Mouse (Mus musculus) CH12.LX (cell line): Measurements from ENCODE around the gene Dpp4. TPM values are rescaled to one million over a fixed set of nuclear protein-coding genes. Genes with fewer than 3 reads are reported as not detected.

ENCODE experiments used
- DNase-seq: peaks from one replicate; pipeline ENCODE4 v3.0.0-alpha.2; 2013; ENCODE audit errors: extremely low read depth
- H3K27ac ChIP-seq: 2 replicates; pipeline ENCODE4 v1.5.1; 2012; ENCODE audit warnings: low read depth, mild to moderate bottlenecking, control low read depth, moderate library complexity; ENCODE audit not compliant: insufficient read depth
- H3K27me3 ChIP-seq: replicated peaks from 2 replicates; pipeline ENCODE3; 2012; ENCODE audit warnings: inconsistent platforms
- H3K36me3 ChIP-seq, 2 experiments: replicated peaks in 1 of 2; 2 replicates each; pipeline versions ENCODE3 to v1.6.1; 2012; ENCODE audit warnings: inconsistent platforms in 1 of 2, low read length in 1 of 2, mild to moderate bottlenecking in 1 of 2, mixed read lengths in 1 of 2, moderate library complexity in 1 of 2; ENCODE audit not compliant: control insufficient read depth in 1 of 2, insufficient read depth in 1 of 2
- H3K4me1 ChIP-seq, 2 experiments: 2 replicates each; pipeline ENCODE4 v1.6.1; 2012; ENCODE audit warnings: inconsistent platforms in 1 of 2, moderate library complexity in 1 of 2; ENCODE audit not compliant: insufficient read depth in 2 of 2, control insufficient read depth in 1 of 2
- H3K4me2 ChIP-seq: 2 replicates; pipeline ENCODE4 v1.6.1; 2012; ENCODE audit warnings: low read depth, mild to moderate bottlenecking, control low read depth; ENCODE audit not compliant: poor library complexity, insufficient read depth, severe bottlenecking
- H3K4me3 ChIP-seq, 3 experiments: fragments of 150-350 bp in 1 of 3; sonication (generic) in 1 of 3; replicated peaks in 1 of 3; 2 replicates each; pipeline versions ENCODE3 to v1.5.1; 2011 to 2012; ENCODE audit warnings: low read depth in 2 of 3, low read length in 2 of 3, mild to moderate bottlenecking in 2 of 3, moderate library complexity in 2 of 3, control low read depth in 1 of 3, improper control_type of control experiment in 1 of 3, inconsistent platforms in 1 of 3, mixed read lengths in 1 of 3; ENCODE audit not compliant: poor library complexity in 1 of 3
- H3K79me2 ChIP-seq: replicated peaks from 2 replicates; pipeline ENCODE4 v1.6.1; 2012; ENCODE audit warnings: mild to moderate bottlenecking, moderate library complexity; ENCODE audit not compliant: control insufficient read depth, poor library complexity, insufficient read depth, severe bottlenecking; ENCODE audit errors: extremely low read depth
- H3K9ac ChIP-seq: 2 replicates; pipeline ENCODE4 v1.6.1; 2012; ENCODE audit warnings: low read depth, mild to moderate bottlenecking, control low read depth, moderate library complexity; ENCODE audit not compliant: insufficient read depth
- H3K9me3 ChIP-seq: replicated peaks from 2 replicates; pipeline ENCODE3; 2012; ENCODE audit warnings: low read length, inconsistent platforms, mixed read lengths
- CHD1 ChIP-seq: IDR thresholded peaks from 2 replicates; pipeline ENCODE4 v1.6.1; 2012; ENCODE audit warnings: low read depth, low read length, improper control_type of control experiment, inconsistent platforms
- CHD2 ChIP-seq: IDR thresholded peaks from 2 replicates; pipeline ENCODE4 v1.6.1; 2011; ENCODE audit warnings: low read length, improper control_type of control experiment
- CTCF ChIP-seq, 2 experiments: IDR thresholded peaks in 1 of 2; conservative IDR thresholded peaks in 1 of 2; 2 replicates each; pipeline ENCODE4 v1.5.1; 2011 to 2012; ENCODE audit warnings: low read depth in 2 of 2, low read length in 2 of 2, improper control_type of control experiment in 1 of 2, inconsistent platforms in 1 of 2, mild to moderate bottlenecking in 1 of 2, moderate library complexity in 1 of 2
- E2F4 ChIP-seq: IDR thresholded peaks from 2 replicates; pipeline ENCODE4 v1.6.1; 2011; ENCODE audit warnings: low read depth, low read length, improper control_type of control experiment; ENCODE audit not compliant: insufficient replicate concordance
- EP300 ChIP-seq: IDR thresholded peaks from 2 replicates; pipeline ENCODE4 v1.6.1; 2011; ENCODE audit warnings: low read length, improper control_type of control experiment
- ETS1 ChIP-seq: conservative IDR thresholded peaks from 2 replicates; pipeline ENCODE4 v1.6.1; 2012; ENCODE audit warnings: low read depth, mild to moderate bottlenecking, inconsistent platforms, low read length, improper control_type of control experiment, moderate library complexity
- GABPA ChIP-seq: IDR thresholded peaks from 2 replicates; pipeline ENCODE4 v1.6.1; 2012; ENCODE audit warnings: low read depth, low read length, improper control_type of control experiment, inconsistent platforms; ENCODE audit not compliant: insufficient replicate concordance
- HCFC1 ChIP-seq: IDR thresholded peaks from 2 replicates; pipeline ENCODE4 v1.6.1; 2012; ENCODE audit warnings: low read depth, mild to moderate bottlenecking, inconsistent platforms, low read length, improper control_type of control experiment
- IRF4 ChIP-seq: IDR thresholded peaks from 2 replicates; pipeline ENCODE4 v1.6.1; 2014; ENCODE audit warnings: low read depth, mild to moderate bottlenecking, inconsistent platforms, low read length, improper control_type of control experiment
- KAT2A ChIP-seq: IDR thresholded peaks from 2 replicates; pipeline ENCODE4 v1.6.1; 2012; ENCODE audit warnings: low read length, improper control_type of control experiment, inconsistent platforms; ENCODE audit not compliant: insufficient replicate concordance
- MAX ChIP-seq: IDR thresholded peaks from 2 replicates; pipeline ENCODE4 v1.6.1; 2011; ENCODE audit warnings: low read length, improper control_type of control experiment
- MEF2A ChIP-seq: IDR thresholded peaks from 2 replicates; pipeline ENCODE4 v1.6.1; 2014; ENCODE audit warnings: low read depth, mild to moderate bottlenecking, inconsistent platforms, low read length, improper control_type of control experiment, borderline replicate concordance
- MXI1 ChIP-seq: IDR thresholded peaks from 2 replicates; pipeline ENCODE4 v1.6.1; 2011; ENCODE audit warnings: mild to moderate bottlenecking, low read depth, low read length, improper control_type of control experiment
- NELFE ChIP-seq: IDR thresholded peaks from 2 replicates; pipeline ENCODE4 v1.6.1; 2011; ENCODE audit warnings: low read depth, low read length, improper control_type of control experiment
- PAX5 ChIP-seq: IDR thresholded peaks from 2 replicates; pipeline ENCODE4 v1.6.1; 2012; ENCODE audit warnings: low read length, inconsistent platforms, mixed read lengths
- POLR2A ChIP-seq: IDR thresholded peaks from 2 replicates; pipeline ENCODE4 v1.6.1; 2011; ENCODE audit warnings: low read depth, mild to moderate bottlenecking, improper control_type of control experiment, low read length
- RAD21 ChIP-seq: IDR thresholded peaks from 2 replicates; pipeline ENCODE4 v1.6.1; 2011; ENCODE audit warnings: low read depth, mild to moderate bottlenecking, low read length, improper control_type of control experiment, moderate library complexity
- RCOR1 ChIP-seq: conservative IDR thresholded peaks from 2 replicates; pipeline ENCODE4 v1.6.1; 2012; ENCODE audit warnings: low read depth, mild to moderate bottlenecking, inconsistent platforms, low read length, improper control_type of control experiment
- TBP ChIP-seq: conservative IDR thresholded peaks from 2 replicates; pipeline ENCODE4 v1.6.1; 2011; ENCODE audit warnings: low read depth, low read length, improper control_type of control experiment
- TCF12 ChIP-seq: IDR thresholded peaks from 2 replicates; pipeline ENCODE4 v1.6.1; 2014; ENCODE audit warnings: low read depth, mild to moderate bottlenecking, inconsistent platforms, low read length, improper control_type of control experiment
- UBTF ChIP-seq: IDR thresholded peaks from 2 replicates; pipeline ENCODE4 v1.6.1; 2012; ENCODE audit warnings: low read depth, mild to moderate bottlenecking, inconsistent platforms, low read length, improper control_type of control experiment, moderate library complexity
- ZC3H11A ChIP-seq: IDR thresholded peaks from 2 replicates; pipeline ENCODE4 v1.6.1; 2012; ENCODE audit warnings: low read depth, mild to moderate bottlenecking, inconsistent platforms, low read length, improper control_type of control experiment
- ZMIZ1 ChIP-seq: IDR thresholded peaks from 2 replicates; pipeline ENCODE4 v1.6.1; 2012; ENCODE audit warnings: low read depth, mild to moderate bottlenecking, inconsistent platforms, low read length, improper control_type of control experiment
- ZNF384 ChIP-seq: IDR thresholded peaks from 2 replicates; pipeline ENCODE4 v1.6.1; 2012; ENCODE audit warnings: low read depth, low read length, improper control_type of control experiment, inconsistent platforms
- dilution Hi-C: fragments of 300-500 bp; cut with MboI; formaldehyde crosslinking; loops from 2 replicates; pipeline ENCODE4 v1.14.3; 2020; ENCODE audit warnings: low sequenced_read_pairs; ENCODE audit not compliant: extremely low pct_unique_long_range_greater_than_20kb, extremely low pct_ligation_motif_present
- in situ Hi-C: fragments of 300-500 bp; cut with MboI; formaldehyde crosslinking; loops from 3 replicates; pipeline ENCODE4 v1.14.3; 2019; ENCODE audit warnings: low sequenced_read_pairs, low pct_ligation_motif_present, low pct_unique_long_range_greater_than_20kb, mixed read lengths
- polyA plus RNA-seq: library from polyadenylated mRNA; unstranded; fragments of >175 nt; gene quantifications from 2 replicates; pipeline ENCODE4 v1.2.1, GENCODE M21; 2012; ENCODE audit warnings: low read depth; ENCODE audit not compliant: insufficient read length
- total RNA-seq, 2 experiments: library from RNA; depleted of rRNA; stranded (reverse); fragments of 300-350 nt in 1 of 2; fragments of >200 nt in 1 of 2; gene quantifications; 2 replicates each; pipeline ENCODE4 v1.2.3; 2012 to 2014

Dpp4 gene
- total and polyA plus RNA-seq, 3 experiments: 0.04 to 3.6 (median 0.29) TPM

DNA sequence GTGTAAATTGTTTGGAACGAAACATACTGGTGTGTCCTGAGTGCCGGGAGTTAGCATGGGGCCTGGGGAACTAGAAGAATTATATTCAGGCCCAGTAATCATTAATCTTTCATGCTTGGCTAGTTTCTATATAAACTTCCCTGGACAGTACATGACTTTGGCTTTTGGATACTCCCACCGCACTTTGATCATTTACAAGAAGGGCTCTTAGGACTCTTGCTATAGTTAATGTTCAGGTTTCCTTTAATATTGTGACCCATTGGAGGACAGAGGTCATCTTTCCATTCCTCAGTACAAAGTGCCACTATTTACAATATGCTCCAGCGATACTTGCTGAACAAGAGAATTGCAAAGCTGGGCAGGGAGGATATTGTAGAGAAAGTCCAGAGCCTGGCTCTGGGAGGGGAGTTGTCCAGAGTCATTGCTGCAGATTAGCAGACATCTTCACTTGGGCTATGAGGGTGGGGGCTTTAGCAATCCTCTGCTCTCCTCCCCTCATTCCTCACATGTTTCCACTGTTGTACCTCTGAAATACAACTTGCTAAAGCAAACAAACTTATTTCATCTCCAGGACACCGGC lies 8.4 kb downstream of the Dpp4 start:
- Histone ChIP-seq H3K79me2 (no peaks in the 10 kb centered on the region), H3K27me3 (no peaks in the 10 kb centered on the region), H3K4me1 (peaks cover 0 to 15% of the 10 kb centered on the region in 2 experiments; a peak in 3 of 4 replicates), H3K4me3 (no peak overlapping the region)
- no peak for DNase-seq
- in situ Hi-C loops: no loop called here
- TF ChIP-seq EP300 (no peak), MXI1 (no peak), CTCF (conservative IDR thresholded peaks at IDR 0.05 in 1 of 2, IDR thresholded peaks at IDR 0.05 in 1 of 2; ENCODE audit: low read depth in 2 of 2, low read length in 2 of 2) (no peak), RAD21 (no peak), RCOR1 (no peak), PAX5 (no peak), ZMIZ1 (no peak), UBTF (no peak), MEF2A (no peak), ZNF384 (no peak), KAT2A (no peak), TCF12 (no peak), HCFC1 (no peak)
- TF ChIP-seq, all 38 proteins: peak for 0
- Histone ChIP-seq H3K9ac (no peak overlapping the region), H3K9me3 (no peaks in the 10 kb centered on the region), H3K36me3 (no peaks in the 10 kb centered on the region), H3K4me2 (no peak overlapping the region), H3K27ac (no peak overlapping the region)
- dilution Hi-C loops: no loop called here

DNA sequence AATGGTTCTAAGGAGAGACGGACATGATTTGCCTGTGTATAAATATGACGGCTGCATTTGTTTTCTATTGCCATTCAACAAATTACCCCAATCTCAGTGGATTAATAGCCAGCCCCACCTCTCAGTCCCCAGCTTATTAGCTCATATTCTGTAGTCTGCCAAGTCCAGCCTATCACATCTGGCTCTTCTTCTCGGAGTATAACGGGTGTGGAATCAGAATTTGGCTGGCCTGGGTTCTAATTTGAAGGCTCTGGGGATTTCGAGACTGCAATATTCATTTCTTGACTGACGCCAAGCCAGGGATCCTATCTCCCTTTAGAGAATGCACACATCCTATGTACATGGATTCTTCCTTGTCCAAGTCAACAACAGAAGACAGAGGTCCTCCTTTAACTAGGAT lies 11.0 kb downstream of the Dpp4 start:
- H3K9ac ChIP-seq: no peak overlapping the region
- H3K36me3 ChIP-seq: no peaks in the 10 kb centered on the region
- in situ Hi-C loops: no loop called here
- H3K9me3 ChIP-seq: no peaks in the 10 kb centered on the region
- DNase-seq: no peak
- H3K4me1 ChIP-seq: peaks cover 0 to 9% of the 10 kb centered on the region in 2 experiments; a peak in 3 of 4 replicates
- TF ChIP-seq ETS1: no peak
- TF ChIP-seq HCFC1: no peak
- TF ChIP-seq NELFE: no peak
- no peak for TF ChIP-seq E2F4
- TF ChIP-seq PAX5: no peak
- TF ChIP-seq MAX: no peak
- no peak for TF ChIP-seq POLR2A
- TF ChIP-seq GABPA: no peak
- no peak for TF ChIP-seq IRF4
- TF ChIP-seq TBP: no peak
- TF ChIP-seq CHD2: no peak
- TF ChIP-seq KAT2A: no peak
- TF ChIP-seq CHD1: no peak
- no peak for TF ChIP-seq ZC3H11A
- TF ChIP-seq, all 38 proteins: peak for 0
- dilution Hi-C loops: no loop called here
- H3K27me3 ChIP-seq: no peaks in the 10 kb centered on the region
- H3K27ac ChIP-seq: no peak overlapping the region
- no peaks in the 10 kb centered on the region for H3K79me2 ChIP-seq
- H3K4me2 ChIP-seq: no peak overlapping the region
- H3K4me3 ChIP-seq: no peak overlapping the region
